Mouse (Mus musculus): ENCODE measurements around the gene Usp19. TPM values are rescaled to one million over a fixed set of nuclear protein-coding genes. Genes with fewer than 3 reads are reported as not detected.

The Usp19 gene
- polyA plus RNA-seq, 1 experiment: 74.9 TPM

DNA sequence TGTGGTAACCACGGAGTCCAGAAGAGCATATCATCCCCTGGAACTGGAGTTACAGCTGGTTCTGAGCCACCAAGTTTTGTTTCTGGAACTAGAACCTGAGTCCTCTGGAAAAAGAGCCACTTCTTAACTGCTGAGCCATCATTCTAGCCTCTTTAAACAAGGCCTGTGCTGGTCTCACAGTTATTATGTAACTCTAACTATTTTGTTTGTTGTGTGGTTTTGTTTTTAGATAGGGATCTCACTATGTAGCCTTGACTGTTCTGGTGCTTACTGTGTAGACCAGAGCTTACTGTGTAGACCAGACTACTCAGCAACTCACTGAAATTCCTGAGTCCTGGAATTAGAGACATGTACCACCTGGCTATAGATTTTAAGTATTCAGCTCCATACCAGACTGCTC is 56.5 kb downstream of the Usp19 start:
- WGBS: 65% methylated on average over 1 of the region's 1 CpGs
- DNase-seq (ENCODE audit: low read depth, low spot score): no peak

Other genes with a start within 250 kb of the Usp19 start
- 33.9 and 66.1 TPM in 2 replicates for gene Dag1, start 226.6 kb upstream of the Usp19 start, polyA plus RNA-seq (2012; rRNA removed)
- 5.8 and 6.5 TPM in 2 replicates for gene Nicn1, start 200.2 kb upstream of the Usp19 start, polyA plus RNA-seq (2012; rRNA removed)
- 2.3 and 3.4 TPM in 2 replicates for gene Amt, start 193.7 kb upstream of the Usp19 start, polyA plus RNA-seq (2012; rRNA removed)
- 130 and 145 TPM in 2 replicates for gene Rhoa, start 184.5 kb upstream of the Usp19 start, polyA plus RNA-seq (2012; rRNA removed)
- 45.9 and 48.1 TPM in 2 replicates for gene Tcta, start 184.4 kb upstream of the Usp19 start, polyA plus RNA-seq (2012; rRNA removed)
- gene Gpx1, start 151.7 kb upstream of the Usp19 start, polyA plus RNA-seq (2012; rRNA removed): 641 and 1,038 TPM in 2 replicates
- gene Usp4, start 142.7 kb upstream of the Usp19 start, polyA plus RNA-seq (2012; rRNA removed): 57.7 and 67.5 TPM in 2 replicates
- gene 1700102P08Rik, start 97.8 kb upstream of the Usp19 start, polyA plus RNA-seq (2012; rRNA removed): 0.30 TPM in 1 of 2 replicates, not detected in the other
- gene Ccdc36, start 62.1 kb upstream of the Usp19 start, polyA plus RNA-seq (2012; rRNA removed): not detected in 2 replicates
- not detected in 2 replicates for gene BC048562, start 54.1 kb upstream of the Usp19 start, polyA plus RNA-seq (2012; rRNA removed)
- gene Ccdc71, start 30.1 kb upstream of the Usp19 start, polyA plus RNA-seq (2012; rRNA removed): 18.1 and 22.8 TPM in 2 replicates
- 13.6 and 18.8 TPM in 2 replicates for gene Klhdc8b, start 29.0 kb upstream of the Usp19 start, polyA plus RNA-seq (2012; rRNA removed)
- 20.7 and 27.2 TPM in 2 replicates for gene Lamb2, start 10.9 kb upstream of the Usp19 start, polyA plus RNA-seq (2012; rRNA removed)
- 243 and 346 TPM in 2 replicates for gene Qars, start 17.1 kb downstream of the Usp19 start, polyA plus RNA-seq (2012; rRNA removed)
- 40.8 and 77.6 TPM in 2 replicates for gene Qrich1, start 26.2 kb downstream of the Usp19 start, polyA plus RNA-seq (2012; rRNA removed)
- 89.1 and 95.4 TPM in 2 replicates for gene Impdh2, start 69.7 kb downstream of the Usp19 start, polyA plus RNA-seq (2012; rRNA removed)
- 37.2 and 51.6 TPM in 2 replicates for gene Ndufaf3, start 76.8 kb downstream of the Usp19 start, polyA plus RNA-seq (2012; rRNA removed)
- gene Dalrd3, start 79.3 kb downstream of the Usp19 start, polyA plus RNA-seq (2012; rRNA removed): 146 and 161 TPM in 2 replicates
- gene Wdr6, start 88.1 kb downstream of the Usp19 start, polyA plus RNA-seq (2012; rRNA removed): 14.2 and 14.3 TPM in 2 replicates
- gene P4htm, start 107.1 kb downstream of the Usp19 start, polyA plus RNA-seq (2012; rRNA removed): 3.5 and 4.4 TPM in 2 replicates
- 25.8 and 32.4 TPM in 2 replicates for gene Arih2, start 158.8 kb downstream of the Usp19 start, polyA plus RNA-seq (2012; rRNA removed)
- gene Slc25a20, start 171.5 kb downstream of the Usp19 start, polyA plus RNA-seq (2012; rRNA removed): 32.4 and 37.7 TPM in 2 replicates
- gene Prkar2a, start 198.7 kb downstream of the Usp19 start, polyA plus RNA-seq (2012; rRNA removed): 39.9 and 51.4 TPM in 2 replicates

All from large intestine, adult 2 months (tissue).